Mouse (Mus musculus) lung, embryonic 15.5 days (tissue): ENCODE results near the gene Prex1. TPM values are rescaled to one million over a fixed set of nuclear protein-coding genes. Genes with fewer than 3 reads are reported as not detected.

ENCODE experiments used
- ATAC-seq: fragments of 200-750 bp; cut with Nextera tagmentation; 2 replicates; pipeline ENCODE4 v1.8.0; 2017; ENCODE audit warnings: moderate number of reproducible peaks, borderline replicate concordance; ENCODE audit not compliant: low FRiP score, low TSS enrichment; ENCODE audit errors: extremely low read depth
- H3K27ac ChIP-seq: fragments of 300-500 bp; sonication (generic); 2 replicates; pipeline ENCODE4 v1.5.1; 2015; ENCODE audit warnings: moderate library complexity, mild to moderate bottlenecking, inconsistent platforms
- H3K27me3 ChIP-seq: fragments of 300-500 bp; sonication (generic); 2 replicates; pipeline ENCODE4 v1.6.1; 2015; ENCODE audit warnings: inconsistent platforms
- H3K36me3 ChIP-seq: fragments of 300-500 bp; sonication (generic); 2 replicates; pipeline ENCODE4 v1.6.1; 2015; ENCODE audit warnings: inconsistent platforms
- H3K4me1 ChIP-seq: fragments of 300-500 bp; sonication (generic); 2 replicates; pipeline ENCODE4 v1.6.1; 2015; ENCODE audit warnings: inconsistent platforms
- H3K4me2 ChIP-seq: fragments of 300-500 bp; sonication (generic); 2 replicates; pipeline ENCODE4 v1.6.1; 2015; ENCODE audit warnings: inconsistent platforms, mild to moderate bottlenecking, moderate library complexity
- H3K4me3 ChIP-seq: fragments of 300-500 bp; sonication (generic); 2 replicates; pipeline ENCODE4 v1.5.1; 2015; ENCODE audit warnings: mild to moderate bottlenecking, inconsistent platforms
- H3K9ac ChIP-seq: fragments of 300-500 bp; sonication (generic); 2 replicates; pipeline ENCODE4 v1.6.1; 2015; ENCODE audit warnings: inconsistent platforms
- H3K9me3 ChIP-seq: fragments of 300-500 bp; sonication (generic); 2 replicates; pipeline ENCODE4 v1.6.1; 2016; ENCODE audit warnings: inconsistent platforms
- WGBS: fragments of 180-500 bp; shearing (Covaris S2); methylation state at CpG from one replicate; pipeline ENCODE4 v1.1.7; 2015; 5-methylcytosine and 5-hydroxymethylcytosine counted together
- polyA plus RNA-seq: library from polyadenylated mRNA; unstranded; fragments of >200 nt; fragmentation: Nextera tagmentation; extraction: Ambion mirVana; gene quantifications from 2 replicates; pipeline ENCODE4 v1.2.1, GENCODE M21; 2015

Prex1 gene
- polyA plus RNA-seq, 1 experiment from 2014 or later, result 10.6 TPM

GRCm38 (mm10) chr2:166561781-166562180 lies 151.9 kb downstream of the Prex1 start:
- no peak for ATAC-seq
- no peak overlapping the region for H3K9ac ChIP-seq
- 65% methylated on average over 7 of the region's 7 CpGs for WGBS

GRCm38 (mm10) chr2:166560826-166561225 lies 152.8 kb downstream of the Prex1 start:
- no peak overlapping the region for H3K9ac ChIP-seq
- H3K9me3 ChIP-seq, result no peaks in the 10 kb centered on the region
- H3K27me3 ChIP-seq, result no peaks in the 10 kb centered on the region; the same call in 1 of the 2 replicates
- 0 out of 2 replicates have a peak, but pooled peaks cover 2% of the 10 kb centered on the region for H3K4me1 ChIP-seq
- no peak for ATAC-seq
- no peak overlapping the region for H3K27ac ChIP-seq
- H3K4me2 ChIP-seq, result no peak overlapping the region
- H3K36me3 ChIP-seq, result no peaks in the 10 kb centered on the region
- no peak overlapping the region for H3K4me3 ChIP-seq
- WGBS, result 90% methylated on average over 7 of the region's 7 CpGs

More at GRCm38 (mm10) chr2:166561781-166562180, 151.9 kb downstream of the Prex1 start:
- Histone ChIP-seq H3K4me2 (no peak overlapping the region), H3K27me3 (no peaks in the 10 kb centered on the region; the same call in 1 of the 2 replicates), H3K4me3 (no peak overlapping the region), H3K27ac (no peak overlapping the region), H3K36me3 (no peaks in the 10 kb centered on the region), H3K4me1 (0 out of 2 replicates have a peak, but pooled peaks cover 2% of the 10 kb centered on the region), H3K9me3 (no peaks in the 10 kb centered on the region)

DNA sequence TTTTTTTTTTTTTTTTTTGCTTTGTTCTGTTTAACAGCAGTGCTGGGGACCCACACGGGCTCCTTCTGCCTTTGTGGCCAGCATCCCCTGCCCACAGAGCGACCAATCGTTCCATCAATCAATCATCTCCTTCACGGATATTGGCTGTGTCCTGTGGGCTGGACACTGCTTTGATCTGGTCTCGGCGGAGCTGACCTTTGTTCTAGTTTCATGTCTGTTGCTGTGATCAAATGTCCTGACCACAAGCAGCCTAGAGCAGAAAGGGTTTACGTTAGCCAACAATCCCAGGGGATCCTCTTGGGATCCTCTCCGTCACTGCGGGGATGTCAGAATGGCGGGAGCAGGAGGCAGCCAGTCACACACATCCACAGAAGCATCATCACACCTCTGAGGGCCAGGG lies 154.1 kb downstream of the Prex1 start:
- Histone ChIP-seq H3K27ac (no peak overlapping the region), H3K4me3 (no peak overlapping the region), H3K4me1 (0 out of 2 replicates have a peak, but pooled peaks cover 2% of the 10 kb centered on the region), H3K9ac (no peak overlapping the region), H3K27me3 (no peaks in the 10 kb centered on the region; the same call in 1 of the 2 replicates), H3K4me2 (no peak overlapping the region), H3K9me3 (no peaks in the 10 kb centered on the region), H3K36me3 (no peaks in the 10 kb centered on the region)
- 28% methylated on average over 10 of the region's 10 CpGs for WGBS
- no peak for ATAC-seq

DNA sequence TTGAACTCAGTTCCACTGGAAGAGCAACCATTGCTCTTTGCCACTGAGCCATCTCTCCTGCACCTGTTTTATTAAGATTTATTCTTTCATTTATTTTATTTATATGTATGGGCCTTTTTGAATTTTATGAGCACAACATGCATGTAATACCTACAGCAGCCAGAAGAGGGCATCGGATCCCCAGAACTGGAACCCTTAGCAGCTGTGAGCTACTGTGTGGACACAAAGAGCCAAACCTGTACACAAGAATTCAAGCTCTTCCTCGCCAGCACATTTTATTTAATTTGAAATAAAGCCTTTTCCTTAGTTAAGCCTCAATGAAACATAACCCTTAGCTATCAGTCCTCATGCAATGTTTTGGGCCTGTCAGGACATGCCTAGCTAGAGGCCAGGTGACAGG lies 158.1 kb downstream of the Prex1 start:
- Histone ChIP-seq H3K4me1 (peaks cover 15% of the 10 kb centered on the region), H3K9ac (no peak overlapping the region), H3K27ac (no peak overlapping the region), H3K4me3 (no peak overlapping the region), H3K27me3 (no peaks in the 10 kb centered on the region; the same call in 1 of the 2 replicates), H3K4me2 (no peak overlapping the region), H3K36me3 (no peaks in the 10 kb centered on the region), H3K9me3 (no peaks in the 10 kb centered on the region)
- ATAC-seq, result no peak
- WGBS, result 57% methylated on average over 2 of the region's 2 CpGs

DNA sequence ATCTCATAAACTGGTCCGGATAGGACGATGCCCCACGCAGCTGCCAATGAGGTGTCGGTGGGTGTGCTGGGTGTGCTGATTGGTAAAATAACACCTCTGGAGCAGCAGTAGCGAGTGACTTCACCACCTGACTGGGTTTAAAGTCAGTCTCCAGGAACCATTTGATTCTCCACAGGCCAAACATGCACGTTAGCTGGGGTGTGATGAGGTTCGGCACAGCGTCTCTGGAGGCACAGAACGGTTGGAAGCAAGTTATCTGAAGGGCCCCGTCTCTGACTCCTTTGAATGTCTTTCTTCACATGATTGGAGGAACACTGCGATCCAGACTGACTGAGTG lies 159.5 kb downstream of the Prex1 start:
- Histone ChIP-seq H3K36me3 (no peaks in the 10 kb centered on the region), H3K9me3 (no peaks in the 10 kb centered on the region), H3K27me3 (no peaks in the 10 kb centered on the region; the same call in 1 of the 2 replicates), H3K27ac (0 out of 2 replicates have a peak overlapping the region, but pooled peaks have one; percentile 48), H3K4me3 (no peak overlapping the region), H3K9ac (no peak overlapping the region), H3K4me1 (peaks cover 15% of the 10 kb centered on the region), H3K4me2 (no peak overlapping the region)
- 71% methylated on average over 11 of the region's 11 CpGs for WGBS
- ATAC-seq, result no peak

GRCm38 (mm10) chr2:166553502-166554168 lies 160.0 kb downstream of the Prex1 start:
- Histone ChIP-seq H3K9ac (no peak overlapping the region), H3K27ac (peak overlapping the region; percentile 48; the same call in 1 of the 2 replicates), H3K4me2 (peak overlapping the region; percentile 37), H3K4me3 (peak overlapping the region; percentile 9; the same call in 1 of the 2 replicates), H3K9me3 (no peaks in the 10 kb centered on the region), H3K4me1 (peaks cover 15% of the 10 kb centered on the region), H3K27me3 (no peaks in the 10 kb centered on the region), H3K36me3 (no peaks in the 10 kb centered on the region)
- 17% methylated on average over 18 of the region's 18 CpGs for WGBS
- peak; percentile 75; the same call in 1 of the 2 replicates for ATAC-seq

DNA sequence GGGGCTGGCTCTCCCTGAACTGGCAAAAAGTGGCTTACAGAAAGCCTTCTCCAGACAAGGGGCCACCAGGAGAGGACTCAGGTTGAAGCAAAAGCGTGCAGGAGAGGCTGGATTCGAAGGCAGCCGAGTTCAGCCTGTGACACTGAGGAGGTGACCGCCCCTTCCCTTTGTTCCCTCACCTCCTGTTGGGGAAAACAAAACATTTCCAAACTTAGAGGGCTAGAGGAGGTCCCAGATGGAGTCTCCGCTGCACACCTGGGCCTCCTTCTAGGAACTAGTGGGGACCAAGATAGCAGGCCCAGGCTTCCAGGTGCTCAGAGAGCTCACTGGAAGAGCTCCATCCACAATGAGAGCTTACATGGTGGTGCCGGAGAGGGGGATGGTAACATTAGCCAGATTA lies 161.0 kb downstream of the Prex1 start:
- no peak overlapping the region for H3K4me3 ChIP-seq
- H3K4me2 ChIP-seq, result no peak overlapping the region
- ATAC-seq, result no peak
- no peak overlapping the region for H3K27ac ChIP-seq
- H3K9me3 ChIP-seq, result no peaks in the 10 kb centered on the region
- WGBS, result 69% methylated on average over 6 of the region's 6 CpGs
- no peaks in the 10 kb centered on the region for H3K36me3 ChIP-seq
- no peak overlapping the region for H3K9ac ChIP-seq
- no peaks in the 10 kb centered on the region for H3K27me3 ChIP-seq
- peaks cover 15% of the 10 kb centered on the region for H3K4me1 ChIP-seq

GRCm38 (mm10) chr2:166551831-166552498 lies 161.7 kb downstream of the Prex1 start:
- Histone ChIP-seq H3K4me1 (peaks cover 15% of the 10 kb centered on the region), H3K4me2 (no peak overlapping the region), H3K9ac (no peak overlapping the region), H3K4me3 (no peak overlapping the region), H3K27ac (no peak overlapping the region), H3K36me3 (no peaks in the 10 kb centered on the region), H3K27me3 (no peaks in the 10 kb centered on the region), H3K9me3 (no peaks in the 10 kb centered on the region)
- 71% methylated on average over 15 of the region's 15 CpGs for WGBS
- no peak for ATAC-seq

GRCm38 (mm10) chr2:166549871-166550270 lies 163.8 kb downstream of the Prex1 start:
- ATAC-seq, result no peak
- H3K27ac ChIP-seq, result no peak overlapping the region

GRCm38 (mm10) chr2:166549069-166549468 lies 164.6 kb downstream of the Prex1 start:
- H3K4me2 ChIP-seq, result no peak overlapping the region
- H3K27ac ChIP-seq, result no peak overlapping the region
- H3K9me3 ChIP-seq, result no peaks in the 10 kb centered on the region
- H3K4me3 ChIP-seq, result no peak overlapping the region
- H3K36me3 ChIP-seq, result no peaks in the 10 kb centered on the region
- 73% methylated on average over 5 of the region's 5 CpGs for WGBS
- H3K27me3 ChIP-seq, result no peaks in the 10 kb centered on the region
- ATAC-seq, result no peak
- peaks cover 14% of the 10 kb centered on the region for H3K4me1 ChIP-seq
- no peak overlapping the region for H3K9ac ChIP-seq

More at GRCm38 (mm10) chr2:166549871-166550270, 163.8 kb downstream of the Prex1 start:
- H3K27me3 ChIP-seq, result no peaks in the 10 kb centered on the region
- H3K4me1 ChIP-seq, result peaks cover 15% of the 10 kb centered on the region
- H3K9me3 ChIP-seq, result no peaks in the 10 kb centered on the region
- 79% methylated on average over 8 of the region's 8 CpGs for WGBS
- H3K4me3 ChIP-seq, result no peak overlapping the region
- no peak overlapping the region for H3K4me2 ChIP-seq
- H3K36me3 ChIP-seq, result no peaks in the 10 kb centered on the region
- no peak overlapping the region for H3K9ac ChIP-seq

DNA sequence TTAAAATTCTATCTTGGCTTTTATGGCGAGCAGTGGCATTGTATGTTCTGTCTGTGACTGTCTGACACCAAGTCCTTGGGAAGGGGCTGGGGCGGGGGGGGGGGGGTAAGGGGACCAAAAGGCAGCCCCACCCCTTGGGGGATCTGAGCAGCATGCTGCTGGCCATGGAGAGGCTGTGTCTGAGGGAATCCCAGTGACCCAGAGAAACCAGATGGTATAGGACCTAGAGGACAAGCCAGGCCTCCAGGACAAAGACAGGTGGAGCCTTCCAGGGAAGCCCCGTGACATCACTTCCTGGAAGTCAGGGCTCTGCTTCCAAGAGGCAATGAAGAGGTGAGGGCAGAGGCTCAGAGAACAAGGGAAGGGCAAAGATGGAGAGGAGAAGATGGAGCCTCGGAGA lies 168.1 kb downstream of the Prex1 start:
- WGBS, result 40% methylated on average over 4 of the region's 4 CpGs
- no peak for ATAC-seq
- Histone ChIP-seq H3K27me3 (no peaks in the 10 kb centered on the region), H3K36me3 (no peaks in the 10 kb centered on the region), H3K9ac (no peak overlapping the region), H3K9me3 (no peaks in the 10 kb centered on the region), H3K4me2 (no peak overlapping the region), H3K4me3 (no peak overlapping the region), H3K27ac (no peak overlapping the region), H3K4me1 (no peaks in the 10 kb centered on the region)

- H3K4me1 ChIP-seq, result no peaks in the 10 kb centered on the region
- H3K4me2 ChIP-seq, result no peak overlapping the region
- H3K27me3 ChIP-seq, result no peaks in the 10 kb centered on the region
- H3K9ac ChIP-seq, result no peak overlapping the region
- WGBS, result 42% methylated on average over 7 of the region's 7 CpGs
- no peak overlapping the region for H3K27ac ChIP-seq
- no peak for ATAC-seq
- no peaks in the 10 kb centered on the region for H3K36me3 ChIP-seq
- H3K9me3 ChIP-seq, result no peaks in the 10 kb centered on the region
- H3K4me3 ChIP-seq, result no peak overlapping the region
These were observed 168.9 kb downstream of the Prex1 start for GRCm38 (mm10) chr2:166544575-166545251.
